Mouse (Mus musculus) T-cell, adult 66 days (primary cell): Measurements from ENCODE around the gene Aanat. TPM values are rescaled to one million over a fixed set of nuclear protein-coding genes. Genes with fewer than 3 reads are reported as not detected.

Experiments used
- total RNA-seq, 2 experiments: library from RNA; stranded (reverse); gene quantifications; 3 replicates in 1 of 2; 4 replicates in 1 of 2; pipeline ENCODE4 v1.2.4; 2023

Aanat gene
- total RNA-seq, result not detected

DNA sequence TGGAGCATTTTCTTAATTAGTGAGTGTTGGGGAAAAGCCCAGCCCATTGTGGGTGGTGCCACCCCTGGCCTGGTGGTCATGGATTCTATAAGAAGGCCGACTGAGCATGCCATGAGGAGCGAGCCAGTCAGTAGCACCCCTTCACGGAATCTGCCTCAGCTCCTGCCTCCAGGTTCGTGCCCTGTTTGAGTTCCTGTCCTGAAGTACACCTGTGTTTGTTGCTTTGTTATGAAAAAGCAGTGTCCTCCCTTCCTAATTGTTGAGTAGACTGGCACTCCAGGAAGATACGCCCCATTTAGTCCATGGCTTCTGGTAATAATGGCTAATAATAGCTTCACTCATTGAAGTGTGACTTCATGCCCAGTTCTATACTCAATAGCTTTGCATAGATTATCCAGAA, at the start of gene Aanat:
Gene Aanat (plus strand): TSS at position 123 of the 400 bp plus-strand sequence.

DNA sequence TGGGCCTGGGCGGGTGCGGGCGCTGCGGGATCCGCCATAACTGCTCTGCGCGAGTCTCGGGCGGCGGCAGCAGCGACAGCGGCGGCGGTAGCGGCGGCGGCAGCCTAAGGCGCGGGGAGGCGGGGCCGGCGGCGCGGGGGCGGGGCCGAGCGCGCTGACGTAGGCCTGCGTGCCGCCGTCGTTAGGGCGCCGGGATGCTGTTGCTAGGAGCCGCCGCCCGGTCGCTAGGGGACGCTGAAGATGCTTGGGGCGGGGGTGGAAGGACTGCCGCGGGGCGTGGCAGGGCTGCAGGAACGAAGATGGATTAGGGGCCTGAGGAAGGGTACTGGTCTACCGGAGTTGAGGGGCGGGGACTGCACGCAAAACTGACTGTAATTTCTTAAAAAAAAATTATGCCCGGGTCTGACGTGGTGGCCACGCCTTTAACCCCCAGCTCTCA, 4.8 kb upstream of the Aanat start, which contains the start of gene Ube2o:
Gene Ube2o (minus strand): TSS at position 72 of the 439 bp plus-strand sequence.

DNA sequence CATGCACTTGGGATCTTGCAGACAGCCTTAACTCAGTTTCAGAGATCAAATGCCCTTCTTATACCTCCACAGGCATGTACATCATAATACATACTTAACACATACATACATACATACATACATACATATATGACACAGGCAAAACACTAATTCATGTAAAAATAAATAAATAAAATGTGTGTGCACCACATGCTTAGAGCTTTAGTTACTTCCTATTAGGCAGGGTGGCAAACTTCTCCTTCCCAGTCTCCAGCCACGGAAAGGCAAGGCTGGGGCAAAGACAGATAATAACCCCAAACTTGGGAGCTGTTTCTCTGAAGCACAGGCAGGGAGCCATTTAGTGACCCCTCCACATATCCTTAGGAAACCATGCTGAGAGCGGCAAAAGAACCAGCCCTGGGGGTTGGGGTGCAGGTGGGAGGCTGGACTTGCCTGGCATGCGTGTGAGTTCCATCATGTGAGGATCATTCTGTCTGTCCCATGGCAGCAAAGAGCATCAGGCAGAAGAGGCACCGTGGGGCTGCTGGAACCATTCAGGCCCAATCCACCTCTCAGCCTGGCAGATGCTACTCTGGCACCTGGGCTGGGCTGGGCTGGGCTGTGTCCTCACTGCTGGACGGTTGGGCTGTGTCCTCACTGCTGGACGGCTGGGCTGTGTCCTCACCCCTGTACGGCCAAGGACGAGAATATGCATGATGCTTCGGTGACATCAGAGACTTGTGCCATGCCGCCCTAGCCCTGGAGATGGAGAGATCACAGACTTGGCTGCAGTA, 40.3 kb downstream of the Aanat start, which contains the start of gene Rhbdf2:
Gene Rhbdf2 (minus strand): TSS at position 721 of the 773 bp plus-strand sequence.

Other genes starting within 250 kb of the Aanat start
- 10 to 100 TPM; 15.5 to 20.6 TPM for gene Rnf157, start 173.4 kb upstream of the Aanat start, total RNA-seq
- gene Ubald2, start 152.3 kb upstream of the Aanat start, total RNA-seq, result 100 to 1,000 TPM; 111 to 116 TPM
- under 1 TPM; 0.26 to 0.59 TPM for gene Qrich2, start 120.2 kb upstream of the Aanat start, total RNA-seq
- 10 to 100 TPM; 92.8 to 99.3 TPM for gene Prpsap1, start 92.2 kb upstream of the Aanat start, total RNA-seq
- gene Sphk1, start 55.5 kb upstream of the Aanat start, total RNA-seq, result under 1 TPM; 0.33 to 0.44 TPM
- gene Ube2o, start 5.0 kb upstream of the Aanat start, total RNA-seq, result 10 to 100 TPM; 21.5 to 22.2 TPM
- 10 to 100 TPM; 14.4 to 15.2 TPM for gene Rhbdf2, start 40.6 kb downstream of the Aanat start, total RNA-seq
- gene Prcd, start 67.1 kb downstream of the Aanat start, total RNA-seq, result not detected
- gene Cygb, start 67.9 kb downstream of the Aanat start, total RNA-seq, result not detected
- gene St6galnac1, start 189.1 kb downstream of the Aanat start, total RNA-seq, result not detected
- gene Mxra7, start 241.6 kb downstream of the Aanat start, total RNA-seq, result not detected